Mouse (Mus musculus) spleen, adult 2 months (tissue): ENCODE measurements around the gene Cped1. TPM values are rescaled to one million over a fixed set of nuclear protein-coding genes. Genes with fewer than 3 reads are reported as not detected.

ENCODE experiments used
- DNase-seq, 2 experiments: peaks; one replicate each; pipeline versions ENCODE4 v3.0.0 to v3.0.0-alpha.2; 2012 to 2021; ENCODE audit warnings: low spot score in 2 of 2, low read depth in 1 of 2
- H3K27ac ChIP-seq: fragments of 200-500 bp; 2 replicates; pipeline ENCODE4 v1.5.1; 2012; ENCODE audit warnings: low read length, inconsistent platforms; ENCODE audit not compliant: insufficient read depth
- H3K27me3 ChIP-seq: fragments of 200-500 bp; 2 replicates; pipeline ENCODE4 v1.6.1; 2012; ENCODE audit warnings: mild to moderate bottlenecking, moderate library complexity, low read length, inconsistent platforms; ENCODE audit not compliant: control insufficient read depth, insufficient read depth
- H3K36me3 ChIP-seq: fragments of 200-500 bp; 2 replicates; pipeline ENCODE4 v1.6.1; 2012; ENCODE audit warnings: mild to moderate bottlenecking, low read length, inconsistent platforms; ENCODE audit not compliant: control insufficient read depth, insufficient read depth
- H3K4me1 ChIP-seq: fragments of 200-500 bp; 2 replicates; pipeline ENCODE4 v1.6.1; 2011; ENCODE audit warnings: inconsistent platforms; ENCODE audit not compliant: control insufficient read depth, insufficient read depth, insufficient read length
- H3K4me3 ChIP-seq: fragments of 200-500 bp; 2 replicates; pipeline ENCODE4 v1.5.1; 2011; ENCODE audit warnings: mild to moderate bottlenecking, inconsistent platforms; ENCODE audit not compliant: insufficient read depth, insufficient read length; ENCODE audit errors: extremely low read depth
- CTCF ChIP-seq: fragments of 200-500 bp; IDR thresholded peaks from 2 replicates; pipeline ENCODE4 v1.5.1; 2011; ENCODE audit warnings: mild to moderate bottlenecking, inconsistent platforms; ENCODE audit not compliant: insufficient read depth, insufficient read length, insufficient replicate concordance; ENCODE audit errors: extremely low read depth
- POLR2A ChIP-seq: fragments of 200-500 bp; IDR thresholded peaks from 2 replicates; pipeline ENCODE4 v1.6.1; 2011; ENCODE audit warnings: low read depth, low read length, inconsistent platforms
- WGBS: fragments of 180-500 bp; shearing (Covaris S2); methylation state at CpG from one replicate; pipeline ENCODE4 v1.1.7; 2018; 5-methylcytosine and 5-hydroxymethylcytosine counted together
- polyA plus RNA-seq: library from polyadenylated mRNA; depleted of rRNA; stranded (reverse); fragments of >200 nt; gene quantifications from 2 replicates; pipeline ENCODE4 v1.2.3, GENCODE M21; 2012

Cped1 gene
- polyA plus RNA-seq, 1 experiment, result 2.7 TPM

GRCm38 (mm10) chr6:22288004-22288736, 302.5 kb downstream of the Cped1 start, which contains the start of gene Wnt16:
Gene Wnt16, plus strand, starts transcription at chr6:22288227.
- Histone ChIP-seq H3K27ac (no peak within 1 kb of the TSS), H3K27me3 (peaks cover 12% of the 10 kb centered on the region), H3K4me1 (no peaks in the 10 kb centered on the region), H3K4me3 (no peak within 1 kb of the TSS), H3K36me3 (no peaks in the 10 kb centered on the region)
- no peak for DNase-seq
- 13% methylated on average over 20 of the region's 20 CpGs for WGBS
- no peak for TF ChIP-seq CTCF
- TF ChIP-seq POLR2A, result no peak

- WGBS, result 5% methylated on average over 38 of the region's 38 CpGs
- Histone ChIP-seq H3K27me3 (peaks cover 12% of the 10 kb centered on the region), H3K27ac (no peak overlapping the region), H3K36me3 (no peaks in the 10 kb centered on the region), H3K4me3 (no peak overlapping the region), H3K4me1 (no peaks in the 10 kb centered on the region)
- TF ChIP-seq POLR2A, result no peak
- no peak for TF ChIP-seq CTCF
- DNase-seq, result peak in 1 of 2 experiments; percentile 15
Measured at GRCm38 (mm10) chr6:22288737-22289460, 303.2 kb downstream of the Cped1 start.

DNA sequence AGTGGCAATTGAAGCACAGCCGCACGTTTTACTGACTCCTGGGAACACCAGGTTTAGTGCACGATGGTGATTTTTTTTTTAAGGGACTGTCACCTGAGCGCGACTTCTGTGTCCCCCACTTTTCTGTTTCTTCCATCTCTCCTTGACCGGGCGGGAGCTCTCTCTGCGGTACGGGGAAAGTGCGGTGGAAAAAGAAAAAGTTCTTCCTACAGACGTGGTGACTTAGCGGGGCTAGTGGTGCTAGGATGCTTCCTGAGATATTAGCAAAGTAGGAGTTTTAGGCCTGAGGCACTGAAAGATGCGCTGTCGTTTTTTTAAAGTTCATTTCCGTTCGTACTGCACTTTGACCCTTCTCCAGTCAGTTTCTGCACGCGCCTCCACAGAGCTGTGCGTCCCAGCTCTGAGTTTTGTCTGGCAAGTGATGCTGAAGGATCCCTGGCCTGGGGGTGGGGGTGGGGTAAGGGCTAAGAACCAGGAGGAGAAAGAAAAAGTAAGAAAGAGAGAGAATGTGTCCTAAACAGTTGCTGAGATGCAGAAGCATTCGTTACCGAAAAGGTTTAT, 303.8 kb downstream of the Cped1 start:
- no peak overlapping the region for H3K27ac ChIP-seq
- DNase-seq, result no peak
- no peak for TF ChIP-seq POLR2A
- no peak for TF ChIP-seq CTCF
- 9% methylated on average over 21 of the region's 21 CpGs for WGBS
- peaks cover 12% of the 10 kb centered on the region for H3K27me3 ChIP-seq
- no peak overlapping the region for H3K4me3 ChIP-seq
- no peaks in the 10 kb centered on the region for H3K36me3 ChIP-seq
- no peaks in the 10 kb centered on the region for H3K4me1 ChIP-seq

GRCm38 (mm10) chr6:22290790-22291189, 305.1 kb downstream of the Cped1 start:
- Histone ChIP-seq H3K36me3 (no peaks in the 10 kb centered on the region), H3K27ac (no peak overlapping the region), H3K4me1 (no peaks in the 10 kb centered on the region), H3K27me3 (peaks cover 12% of the 10 kb centered on the region), H3K4me3 (no peak overlapping the region)
- WGBS, result 84% methylated on average over 8 of the region's 8 CpGs
- TF ChIP-seq CTCF, result no peak
- no peak for TF ChIP-seq POLR2A
- DNase-seq, result no peak

DNA sequence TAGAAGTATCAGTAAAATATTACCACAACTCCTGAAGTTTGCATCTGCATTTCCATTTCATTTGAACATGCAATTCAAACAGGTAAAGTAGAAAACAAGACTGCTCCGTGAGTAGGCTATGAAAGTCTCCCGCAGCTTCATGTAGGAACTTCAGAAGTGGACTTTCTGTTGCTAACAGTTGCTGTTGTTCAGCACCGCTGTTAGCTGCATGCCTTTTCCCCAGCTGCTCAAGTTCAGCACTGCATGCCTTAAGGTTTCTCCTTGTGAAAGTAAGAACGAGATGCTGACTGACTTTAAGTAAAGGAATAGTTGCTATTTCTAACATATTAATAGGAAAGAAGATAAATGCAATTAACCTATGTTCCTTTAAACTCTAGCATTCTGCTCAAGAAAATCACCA, 306.3 kb downstream of the Cped1 start:
- no peaks in the 10 kb centered on the region for H3K4me1 ChIP-seq
- no peak for TF ChIP-seq POLR2A
- TF ChIP-seq CTCF, result no peak
- no peak overlapping the region for H3K4me3 ChIP-seq
- no peaks in the 10 kb centered on the region for H3K36me3 ChIP-seq
- peaks cover 12% of the 10 kb centered on the region for H3K27me3 ChIP-seq
- no peak for DNase-seq
- 54% methylated on average over 4 of the region's 4 CpGs for WGBS
- no peak overlapping the region for H3K27ac ChIP-seq

- Histone ChIP-seq H3K4me3 (no peak overlapping the region), H3K27me3 (peaks cover 6% of the 10 kb centered on the region; the same call in 1 of the 2 replicates), H3K27ac (no peak overlapping the region), H3K36me3 (peaks cover 2% of the 10 kb centered on the region; the same call in 1 of the 2 replicates), H3K4me1 (no peaks in the 10 kb centered on the region)
- TF ChIP-seq CTCF, result no peak
- TF ChIP-seq POLR2A, result no peak
- no peak for DNase-seq
- 73% methylated on average over 3 of the region's 3 CpGs for WGBS
Measured at GRCm38 (mm10) chr6:22293922-22294321, 308.2 kb downstream of the Cped1 start.
